Mouse (Mus musculus): ENCODE measurements around the gene Elk3.

DNA sequence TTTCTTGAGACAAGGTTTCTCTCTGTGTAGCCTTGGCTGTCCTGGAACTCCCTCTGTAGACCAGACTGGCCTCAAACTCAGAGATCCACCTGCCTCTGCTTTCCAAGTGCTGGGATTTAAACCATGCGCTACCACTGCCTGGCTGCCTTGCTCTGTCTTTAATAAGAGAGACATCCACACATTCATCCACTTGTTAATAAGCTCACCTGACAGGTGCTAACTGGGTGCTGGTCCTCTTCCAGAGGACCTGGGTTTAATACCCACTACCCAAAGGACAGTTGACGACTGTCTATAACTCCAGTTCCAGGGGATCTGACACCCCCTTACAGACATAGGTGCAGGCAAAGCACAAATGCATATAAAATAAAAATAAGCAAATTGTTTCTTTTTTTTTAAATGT lies 13.5 kb upstream of the Elk3 start:
- TF ChIP-seq CTCF (IDR thresholded peaks at IDR 0.05) = no peak
- TF ChIP-seq EP300 (IDR thresholded peaks at IDR 0.05; ENCODE audit: insufficient read depth, low read depth, low read length) = no peak
